ENCODE assay signal across 29 mouse cellular contexts in genomic region chr5:99865779-99866178, GRCm38 (mm10). TPM values are rescaled to one million over a fixed set of nuclear protein-coding genes. Genes with fewer than 3 reads are reported as not detected.
"Had no signal": no experiment of that assay in that cellular context is flagged by ENCODE, and none has a peak within 500 bp of the region (broad histone marks: within the 10 kb centered on the region; RNA-seq: fewer than 3 reads in every experiment).

No protein-coding gene starts in this region.

- ATAC-seq: hindbrain, postnatal 0 days; intestine, embryonic 16.5 days; liver, embryonic 12.5 days had no signal

- H3K36me3 ChIP-seq: heart, embryonic 13.5 days; heart, embryonic 15.5 days; hindbrain, embryonic 13.5 days; hindbrain, embryonic 15.5 days; kidney, embryonic 15.5 days; limb, embryonic 13.5 days; limb, embryonic 15.5 days; liver, embryonic 12.5 days had no signal

- H3K9me3 ChIP-seq: heart, embryonic 13.5 days; heart, embryonic 15.5 days; hindbrain, embryonic 13.5 days; hindbrain, embryonic 15.5 days; kidney, embryonic 15.5 days; limb, embryonic 13.5 days; limb, embryonic 15.5 days; liver, embryonic 12.5 days had no signal

- H3K4me1 ChIP-seq: heart, embryonic 13.5 days; heart, embryonic 15.5 days; hindbrain, embryonic 13.5 days; hindbrain, embryonic 15.5 days; kidney, embryonic 15.5 days; limb, embryonic 15.5 days; liver, embryonic 12.5 days had no signal

- H3K4me3 ChIP-seq: heart, embryonic 13.5 days; heart, embryonic 15.5 days; hindbrain, embryonic 13.5 days; hindbrain, embryonic 15.5 days; kidney, embryonic 15.5 days; limb, embryonic 13.5 days; limb, embryonic 15.5 days; liver, embryonic 12.5 days had no signal

- H3K27me3 ChIP-seq: heart, embryonic 13.5 days; heart, embryonic 15.5 days; hindbrain, embryonic 13.5 days; hindbrain, embryonic 15.5 days; kidney, embryonic 15.5 days; limb, embryonic 13.5 days; limb, embryonic 15.5 days; liver, embryonic 12.5 days had no signal

- DNase-seq: gastrocnemius, postnatal 14 days; gastrocnemius, postnatal 36 days; heart, adult 18-20 months; heart, postnatal 14 days; heart, postnatal 36 days; kidney, adult 11 months; kidney, adult 2 months; kidney, adult 9 months; kidney, postnatal 14 days; kidney, postnatal 36 days; layer of hippocampus, adult 9-11 months; left cerebral cortex, postnatal 4 days had no signal

RNA-seq across cellular contexts. Expression of gene Vamp9, which starts 40.3 kb away (rescaled TPM):
- total RNA-seq: gastrocnemius, adult 18-20 months; gastrocnemius, adult 8-10 months; gastrocnemius, postnatal 14 days; gastrocnemius, postnatal 36 days; heart, adult 18-20 months; heart, adult 8-10 months; heart, postnatal 14 days; heart, postnatal 36 days; hematopoietic stem cell, adult 5-6 weeks; left cerebral cortex, postnatal 4 days; liver, adult 2 months had no signal
- polyA plus RNA-seq: kidney, embryonic 15.5 days; large intestine, adult 2 months; liver, adult 2 months; liver, embryonic 12.5 days; liver, embryonic 14.5 days had no signal
